Mouse (Mus musculus): ENCODE measurements around the gene Tmem205.

- TF ChIP-seq CTCF (IDR thresholded peaks at IDR 0.05; ENCODE audit: borderline replicate concordance, extremely low read depth, insufficient read depth, insufficient read length) (no peak), POLR2A (IDR thresholded peaks at IDR 0.05; ENCODE audit: borderline replicate concordance, extremely low read depth, insufficient read depth, insufficient read length, poor library complexity, severe bottlenecking) (no peak)
Observed at GRCm38 (mm10) chr9:21958372-21958771, 31.0 kb upstream of the Tmem205 start.

All from brain, embryonic 14.5 days (tissue).